Mouse (Mus musculus): ENCODE data around the gene Neo1. TPM values are rescaled to one million over a fixed set of nuclear protein-coding genes. Genes with fewer than 3 reads are reported as not detected.
"Not testable (repeated sequence)": the region's sequence is repeated elsewhere in the genome, so short reads cannot be mapped to it uniquely, and the experiment has no call there.

The Neo1 gene
- polyA plus RNA-seq, 1 experiment = 2.6 TPM

DNA sequence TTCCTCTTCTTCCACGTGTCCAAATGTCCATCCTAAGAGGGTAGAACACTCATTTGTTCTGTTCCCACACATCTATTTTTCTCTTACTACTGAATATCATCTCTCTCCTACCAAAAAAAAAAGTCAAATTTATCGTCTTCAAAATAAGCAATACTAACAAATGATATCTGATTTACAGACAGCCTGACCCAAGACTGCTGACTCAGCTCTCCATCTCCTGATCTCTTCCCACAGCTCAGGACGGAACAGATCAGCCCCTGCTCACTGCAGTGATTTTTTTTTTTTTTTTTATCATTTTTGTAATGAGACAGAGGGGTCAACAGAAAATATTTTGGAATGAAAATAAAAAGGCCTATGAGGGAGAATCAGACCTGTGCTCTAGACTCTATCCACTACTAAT lies 2.7 kb downstream of the Neo1 start:
- H3K27ac ChIP-seq (ENCODE audit: control insufficient read depth, insufficient read depth, low read depth, low read length, poor library complexity) = no peak overlapping the region
- no peak for TF ChIP-seq CTCF (IDR thresholded peaks at IDR 0.05; ENCODE audit: control insufficient read depth, insufficient read depth, low read length)
- no peak for TF ChIP-seq POLR2A (IDR thresholded peaks at IDR 0.05; ENCODE audit: borderline replicate concordance, control insufficient read depth, low read depth, low read length)
- 32% methylated on average over 3 of the region's 3 CpGs for WGBS
- H3K4me1 ChIP-seq (ENCODE audit: control insufficient read depth, insufficient read depth, low read length) = no peaks in the 10 kb centered on the region
- no peak overlapping the region for H3K4me3 ChIP-seq (replicated peaks; ENCODE audit: control insufficient read depth, low read depth, low read length)

DNA sequence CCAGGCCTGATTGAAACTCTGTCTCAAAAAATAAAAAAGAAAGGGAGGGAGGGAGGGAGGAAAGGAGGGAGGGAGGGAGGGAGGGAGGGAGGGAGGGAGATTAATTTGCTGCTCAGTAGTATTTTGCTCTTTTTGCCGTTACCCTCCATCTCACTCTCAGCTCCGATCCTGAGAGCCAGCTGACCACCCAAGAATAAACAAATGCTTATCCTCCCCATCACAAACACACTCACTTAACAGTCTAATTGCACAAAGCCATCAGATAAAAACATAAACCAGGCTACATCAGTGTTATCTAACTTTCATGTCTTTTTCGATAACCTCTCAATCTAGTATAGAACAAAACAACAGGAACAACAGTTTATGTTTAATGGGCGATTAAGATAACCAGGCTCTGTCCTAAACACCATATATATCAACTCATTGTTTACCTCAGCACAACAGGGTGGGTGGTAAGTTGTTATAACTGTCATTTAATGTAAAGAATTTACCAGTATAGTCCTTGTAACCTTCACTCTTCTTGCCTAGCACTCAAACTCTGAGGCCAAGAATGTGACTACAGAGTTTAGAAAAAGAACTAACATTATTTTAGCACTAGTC lies 11.9 kb downstream of the Neo1 start:
- Histone ChIP-seq H3K4me1 (ENCODE audit: control insufficient read depth, insufficient read depth, low read length) (no peaks in the 10 kb centered on the region), H3K27ac (ENCODE audit: control insufficient read depth, insufficient read depth, low read depth, low read length, poor library complexity) (no peak overlapping the region), H3K4me3 (replicated peaks; ENCODE audit: control insufficient read depth, low read depth, low read length) (no peak overlapping the region)
- no peak for TF ChIP-seq POLR2A (IDR thresholded peaks at IDR 0.05; ENCODE audit: borderline replicate concordance, control insufficient read depth, low read depth, low read length)
- TF ChIP-seq CTCF (IDR thresholded peaks at IDR 0.05; ENCODE audit: control insufficient read depth, insufficient read depth, low read length) = no peak
- 67% methylated on average over 4 of the region's 4 CpGs for WGBS

DNA sequence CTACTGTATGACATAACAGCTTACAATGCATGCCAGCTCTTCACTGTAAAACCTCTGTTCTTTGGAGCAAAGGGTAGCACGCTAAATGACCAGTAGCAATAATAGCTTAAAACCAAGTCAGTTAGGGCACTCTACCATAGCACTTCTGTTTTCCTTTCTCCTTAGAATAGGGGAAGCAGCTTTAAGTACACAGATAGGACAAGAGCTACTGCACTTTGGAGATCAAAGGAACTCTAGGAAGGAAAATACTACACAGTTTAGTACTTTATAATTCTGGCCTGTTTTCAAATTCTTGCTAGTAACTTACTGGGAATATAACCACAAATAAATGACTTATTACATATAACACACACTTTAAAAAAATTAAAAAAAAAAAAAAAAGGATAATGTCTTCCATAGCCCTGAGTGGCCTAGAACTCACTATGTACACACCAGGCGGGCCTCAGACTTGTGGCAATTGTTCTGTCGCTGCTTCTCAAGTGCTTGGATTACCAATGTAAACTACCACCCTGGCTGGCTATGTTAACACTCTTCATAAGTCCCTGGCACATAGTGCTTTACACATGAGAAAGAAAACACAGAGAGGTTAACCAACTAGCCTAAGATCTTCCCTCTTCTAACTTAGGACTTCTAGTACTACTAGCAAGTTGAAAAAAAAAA lies 20.1 kb downstream of the Neo1 start:
- Histone ChIP-seq H3K27ac (ENCODE audit: control insufficient read depth, insufficient read depth, low read depth, low read length, poor library complexity) (no peak overlapping the region), H3K4me1 (ENCODE audit: control insufficient read depth, insufficient read depth, low read length) (no peaks in the 10 kb centered on the region), H3K4me3 (replicated peaks; ENCODE audit: control insufficient read depth, low read depth, low read length) (no peak overlapping the region)
- TF ChIP-seq CTCF (IDR thresholded peaks at IDR 0.05; ENCODE audit: control insufficient read depth, insufficient read depth, low read length) = no peak
- TF ChIP-seq POLR2A (IDR thresholded peaks at IDR 0.05; ENCODE audit: borderline replicate concordance, control insufficient read depth, low read depth, low read length) = no peak
- 56% methylated on average over 3 of the region's 3 CpGs for WGBS

GRCm38 (mm10) chr9:59013365-59013764 lies 22.9 kb downstream of the Neo1 start:
- WGBS = 4% methylated on average over 2 of the region's 2 CpGs
- Histone ChIP-seq H3K4me3 (replicated peaks; ENCODE audit: control insufficient read depth, low read depth, low read length) (no peak overlapping the region), H3K4me1 (ENCODE audit: control insufficient read depth, insufficient read depth, low read length) (no peaks in the 10 kb centered on the region), H3K27ac (ENCODE audit: control insufficient read depth, insufficient read depth, low read depth, low read length, poor library complexity) (no peak overlapping the region)
- no peak for TF ChIP-seq CTCF (IDR thresholded peaks at IDR 0.05; ENCODE audit: control insufficient read depth, insufficient read depth, low read length)
- TF ChIP-seq POLR2A (IDR thresholded peaks at IDR 0.05; ENCODE audit: borderline replicate concordance, control insufficient read depth, low read depth, low read length) = no peak

DNA sequence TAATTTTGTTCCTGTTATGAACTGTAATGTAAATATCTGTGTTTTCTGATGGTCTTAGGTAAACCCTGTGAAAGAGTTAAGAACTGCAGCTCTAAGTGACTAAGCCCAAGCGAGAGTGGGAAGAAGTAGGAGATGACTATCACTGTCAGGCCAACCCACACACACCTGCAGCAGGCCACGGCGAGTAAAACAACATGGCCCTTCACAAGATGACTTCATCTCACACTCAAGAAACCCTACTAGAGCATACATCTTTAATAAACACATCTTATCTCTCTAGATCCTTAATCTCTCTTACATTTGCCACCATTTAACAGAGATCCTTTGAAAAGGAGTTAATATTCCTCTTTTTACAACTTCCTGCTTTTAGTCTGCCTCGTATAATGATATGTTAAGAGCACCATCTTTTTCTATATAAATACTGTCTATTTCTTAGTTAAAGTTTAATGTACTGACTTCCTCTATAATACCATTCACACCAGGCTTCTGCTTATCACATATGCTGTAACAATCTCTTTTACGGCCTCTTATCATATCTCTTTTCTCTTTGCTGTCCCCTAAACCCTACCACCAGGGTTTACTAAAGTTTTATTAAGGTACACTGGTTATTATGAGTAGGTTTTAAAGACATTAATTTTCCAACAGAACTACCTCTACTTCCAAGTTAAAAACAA lies 46.8 kb downstream of the Neo1 start:
- H3K4me1 ChIP-seq (ENCODE audit: control insufficient read depth, insufficient read depth, low read length) = no peaks in the 10 kb centered on the region
- no peak overlapping the region for H3K4me3 ChIP-seq (replicated peaks; ENCODE audit: control insufficient read depth, low read depth, low read length)
- TF ChIP-seq POLR2A (IDR thresholded peaks at IDR 0.05; ENCODE audit: borderline replicate concordance, control insufficient read depth, low read depth, low read length) = no peak
- no peak for TF ChIP-seq CTCF (IDR thresholded peaks at IDR 0.05; ENCODE audit: control insufficient read depth, insufficient read depth, low read length)
- WGBS = 74% methylated on average over 5 of the region's 5 CpGs
- no peak overlapping the region for H3K27ac ChIP-seq (ENCODE audit: control insufficient read depth, insufficient read depth, low read depth, low read length, poor library complexity)

GRCm38 (mm10) chr9:58979034-58979433 lies 57.2 kb downstream of the Neo1 start:
- WGBS = 85% methylated on average over 15 of the region's 15 CpGs
- TF ChIP-seq POLR2A (IDR thresholded peaks at IDR 0.05; ENCODE audit: borderline replicate concordance, control insufficient read depth, low read depth, low read length) (no peak), CTCF (IDR thresholded peaks at IDR 0.05; ENCODE audit: control insufficient read depth, insufficient read depth, low read length) (no peak)
- no peak overlapping the region for H3K4me3 ChIP-seq (replicated peaks; ENCODE audit: control insufficient read depth, low read depth, low read length)
- H3K4me1 ChIP-seq (ENCODE audit: control insufficient read depth, insufficient read depth, low read length) = no peaks in the 10 kb centered on the region
- no peak overlapping the region for H3K27ac ChIP-seq (ENCODE audit: control insufficient read depth, insufficient read depth, low read depth, low read length, poor library complexity)

GRCm38 (mm10) chr9:58971154-58971553 lies 65.1 kb downstream of the Neo1 start:
- WGBS = 76% methylated on average over 2 of the region's 2 CpGs
- H3K4me1 ChIP-seq (ENCODE audit: control insufficient read depth, insufficient read depth, low read length); H3K27ac ChIP-seq (ENCODE audit: control insufficient read depth, insufficient read depth, low read depth, low read length, poor library complexity); H3K4me3 ChIP-seq (replicated peaks; ENCODE audit: control insufficient read depth, low read depth, low read length): not testable (repeated sequence)

- Histone ChIP-seq H3K4me3 (replicated peaks; ENCODE audit: control insufficient read depth, low read depth, low read length) (no peak overlapping the region), H3K4me1 (ENCODE audit: control insufficient read depth, insufficient read depth, low read length) (no peaks in the 10 kb centered on the region), H3K27ac (ENCODE audit: control insufficient read depth, insufficient read depth, low read depth, low read length, poor library complexity) (no peak overlapping the region)
- 56% methylated on average over 2 of the region's 2 CpGs for WGBS
- TF ChIP-seq POLR2A (IDR thresholded peaks at IDR 0.05; ENCODE audit: borderline replicate concordance, control insufficient read depth, low read depth, low read length) (no peak), CTCF (IDR thresholded peaks at IDR 0.05; ENCODE audit: control insufficient read depth, insufficient read depth, low read length) (no peak)
Observed at GRCm38 (mm10) chr9:58967371-58967770, 68.9 kb downstream of the Neo1 start.
